Mouse (Mus musculus) stomach, postnatal 0 days (tissue): ENCODE measurements around the gene Gm5798.
"Not testable (repeated sequence)": the region's sequence is repeated elsewhere in the genome, so short reads cannot be mapped to it uniquely, and the experiment has no call there.

ENCODE experiments used
- CTCF ChIP-seq: IDR thresholded peaks from 2 replicates; pipeline ENCODE4 v1.5.1; 2016; ENCODE audit warnings: antibody characterized with exemption, low read depth, mild to moderate bottlenecking, moderate library complexity
- EP300 ChIP-seq: optimal IDR thresholded peaks from 2 replicates; pipeline ENCODE3; 2016; ENCODE audit warnings: antibody characterized with exemption

DNA sequence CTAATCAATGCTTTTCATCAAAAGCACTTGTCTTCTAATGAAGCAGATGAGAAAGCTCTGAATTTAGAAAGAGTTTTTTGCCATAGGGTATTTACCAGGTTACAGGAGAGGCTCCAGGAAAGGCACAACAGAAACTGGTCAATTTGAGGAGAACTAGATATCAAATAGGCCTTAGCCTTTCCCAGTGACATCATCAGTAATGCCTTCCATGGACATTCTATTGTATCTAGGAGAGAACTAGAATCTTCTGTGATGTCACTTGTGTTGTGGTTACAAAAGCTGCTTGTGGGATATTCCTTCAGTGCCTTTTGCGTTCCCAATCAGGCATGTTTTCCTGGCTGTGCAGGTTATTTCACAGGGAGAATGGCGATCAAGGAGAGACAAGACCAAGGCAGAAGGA lies at the start of gene Gm5798:
- not testable (repeated sequence) for TF ChIP-seq CTCF, EP300
